Mouse (Mus musculus): Measurements from ENCODE around the gene Mrgprd. TPM values are rescaled to one million over a fixed set of nuclear protein-coding genes. Genes with fewer than 3 reads are reported as not detected.

The Mrgprd gene
- total and polyA plus RNA-seq, 2 experiments from 2014 or later, result not detected

DNA sequence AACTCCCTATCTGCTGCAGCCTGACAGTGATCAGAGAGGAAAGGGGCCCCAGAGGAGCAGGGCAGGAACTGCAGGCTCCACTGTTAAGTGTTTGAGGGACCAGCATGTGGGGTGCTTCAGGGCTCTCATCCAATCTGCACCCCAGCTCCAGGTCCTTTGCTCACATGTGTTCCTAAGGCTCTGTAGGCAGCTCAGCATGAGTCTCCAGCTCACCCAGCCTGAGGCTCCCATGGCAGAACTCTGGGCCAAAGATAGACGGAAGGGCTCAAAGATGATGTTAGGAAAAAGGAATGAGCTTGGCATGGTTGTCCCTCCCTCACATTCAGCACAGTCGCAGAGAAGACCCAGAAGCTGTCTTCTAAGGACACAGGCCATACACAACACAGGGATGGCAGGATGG is 16.0 kb downstream of the Mrgprd start:
- H3K27me3 ChIP-seq (ENCODE audit: control insufficient read depth, insufficient read depth, low read length), result no peaks in the 10 kb centered on the region
- no peak overlapping the region for H3K27ac ChIP-seq (ENCODE audit: low read depth)
- H3K4me3 ChIP-seq (ENCODE audit: low read depth, low read length), result no peak overlapping the region
- no peak overlapping the region for H3K4me2 ChIP-seq (ENCODE audit: low read depth, low read length)
- no peak for ATAC-seq (ENCODE audit: insufficient read depth, low read depth)
- WGBS, result 37% methylated on average over 2 of the region's 2 CpGs
- no peaks in the 10 kb centered on the region for H3K4me1 ChIP-seq (ENCODE audit: control insufficient read depth, insufficient read depth)
- DNase-seq (ENCODE audit: low spot score), result no peak
- no peak overlapping the region for H3K9ac ChIP-seq (replicated peaks; ENCODE audit: low read depth, low read length)
- TF ChIP-seq EP300 (IDR thresholded peaks at IDR 0.05; ENCODE audit: low read depth), result no peak
- no peak for TF ChIP-seq CTCF (IDR thresholded peaks at IDR 0.05; ENCODE audit: low read depth)
- H3K9me3 ChIP-seq (replicated peaks; ENCODE audit: control insufficient read depth, low read length), result no peaks in the 10 kb centered on the region
- no peaks in the 10 kb centered on the region for H3K36me3 ChIP-seq (replicated peaks; ENCODE audit: control insufficient read depth, insufficient read depth, low read length)

DNA sequence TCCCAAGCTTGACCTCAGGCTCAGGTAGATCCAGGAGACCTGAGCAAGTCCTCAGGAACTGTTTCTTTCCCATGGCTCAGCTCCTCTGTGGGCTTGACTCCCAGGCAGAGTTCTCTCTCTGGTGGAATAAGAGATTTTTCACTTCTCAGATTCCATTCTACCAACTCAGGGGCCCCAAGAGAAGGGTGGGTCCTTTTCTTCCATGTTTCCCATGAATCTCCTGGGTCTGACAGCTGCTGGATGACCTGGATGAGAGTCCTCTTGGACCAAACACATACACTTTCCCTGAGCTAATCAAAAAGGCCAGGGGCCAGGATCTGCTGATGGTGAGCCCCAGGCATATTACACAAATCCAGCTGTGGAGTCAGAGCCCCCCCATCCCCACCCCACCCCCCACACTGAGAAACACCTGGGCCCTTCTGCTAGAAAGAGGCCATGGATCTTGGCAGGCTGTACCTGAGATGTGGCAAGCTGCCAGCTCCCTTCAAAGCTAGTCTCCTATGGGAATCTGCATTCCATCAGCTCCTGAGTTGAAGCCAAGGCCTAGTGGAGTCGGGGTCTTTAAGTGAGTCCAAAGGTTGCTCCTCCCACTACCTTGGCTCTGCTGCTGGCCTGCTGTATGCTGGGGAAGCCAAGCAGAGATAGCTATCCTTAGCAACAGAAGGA is 17.9 kb downstream of the Mrgprd start:
- Histone ChIP-seq H3K36me3 (replicated peaks; ENCODE audit: control insufficient read depth, insufficient read depth, low read length) (no peaks in the 10 kb centered on the region), H3K4me3 (ENCODE audit: low read depth, low read length) (no peak overlapping the region), H3K4me1 (ENCODE audit: control insufficient read depth, insufficient read depth) (no peaks in the 10 kb centered on the region), H3K27me3 (ENCODE audit: control insufficient read depth, insufficient read depth, low read length) (no peaks in the 10 kb centered on the region), H3K4me2 (ENCODE audit: low read depth, low read length) (no peak overlapping the region), H3K9me3 (replicated peaks; ENCODE audit: control insufficient read depth, low read length) (no peaks in the 10 kb centered on the region), H3K27ac (ENCODE audit: low read depth) (no peak overlapping the region), H3K9ac (replicated peaks; ENCODE audit: low read depth, low read length) (no peak overlapping the region)
- TF ChIP-seq CTCF (IDR thresholded peaks at IDR 0.05; ENCODE audit: low read depth) (no peak), EP300 (IDR thresholded peaks at IDR 0.05; ENCODE audit: low read depth) (no peak)
- 21% methylated on average over 1 of the region's 1 CpGs for WGBS
- DNase-seq (ENCODE audit: low spot score) (no peak), ATAC-seq (ENCODE audit: insufficient read depth, low read depth) (no peak)

DNA sequence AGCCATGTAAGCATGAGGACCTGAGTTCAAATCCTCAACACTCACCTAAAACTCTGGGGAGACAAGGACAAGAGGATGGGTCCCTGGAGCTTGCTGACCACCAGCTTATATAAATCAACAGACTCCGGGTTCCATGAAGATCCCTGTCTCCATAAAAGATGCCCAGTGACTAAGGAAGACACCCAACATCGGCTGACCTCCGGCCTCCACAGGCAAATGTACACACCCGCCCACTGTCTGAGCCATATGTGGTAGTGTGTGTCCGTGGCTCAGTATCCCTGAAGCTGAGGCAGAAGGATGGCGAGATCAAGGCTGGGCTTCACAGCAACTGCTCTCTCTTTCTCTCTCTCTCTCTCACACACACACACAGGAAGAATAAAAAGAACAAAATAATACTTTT is 19.3 kb downstream of the Mrgprd start:
- Histone ChIP-seq H3K36me3 (replicated peaks; ENCODE audit: control insufficient read depth, insufficient read depth, low read length) (no peaks in the 10 kb centered on the region), H3K27ac (ENCODE audit: low read depth) (no peak overlapping the region), H3K4me2 (ENCODE audit: low read depth, low read length) (no peak overlapping the region), H3K27me3 (ENCODE audit: control insufficient read depth, insufficient read depth, low read length) (no peaks in the 10 kb centered on the region), H3K9me3 (replicated peaks; ENCODE audit: control insufficient read depth, low read length) (no peaks in the 10 kb centered on the region), H3K4me3 (ENCODE audit: low read depth, low read length) (no peak overlapping the region), H3K9ac (replicated peaks; ENCODE audit: low read depth, low read length) (no peak overlapping the region), H3K4me1 (ENCODE audit: control insufficient read depth, insufficient read depth) (no peaks in the 10 kb centered on the region)
- TF ChIP-seq CTCF (IDR thresholded peaks at IDR 0.05; ENCODE audit: low read depth) (no peak), EP300 (IDR thresholded peaks at IDR 0.05; ENCODE audit: low read depth) (no peak)
- WGBS, result 88% methylated on average over 6 of the region's 6 CpGs
- DNase-seq (ENCODE audit: low spot score), result no peak
- no peak for ATAC-seq (ENCODE audit: insufficient read depth, low read depth)

DNA sequence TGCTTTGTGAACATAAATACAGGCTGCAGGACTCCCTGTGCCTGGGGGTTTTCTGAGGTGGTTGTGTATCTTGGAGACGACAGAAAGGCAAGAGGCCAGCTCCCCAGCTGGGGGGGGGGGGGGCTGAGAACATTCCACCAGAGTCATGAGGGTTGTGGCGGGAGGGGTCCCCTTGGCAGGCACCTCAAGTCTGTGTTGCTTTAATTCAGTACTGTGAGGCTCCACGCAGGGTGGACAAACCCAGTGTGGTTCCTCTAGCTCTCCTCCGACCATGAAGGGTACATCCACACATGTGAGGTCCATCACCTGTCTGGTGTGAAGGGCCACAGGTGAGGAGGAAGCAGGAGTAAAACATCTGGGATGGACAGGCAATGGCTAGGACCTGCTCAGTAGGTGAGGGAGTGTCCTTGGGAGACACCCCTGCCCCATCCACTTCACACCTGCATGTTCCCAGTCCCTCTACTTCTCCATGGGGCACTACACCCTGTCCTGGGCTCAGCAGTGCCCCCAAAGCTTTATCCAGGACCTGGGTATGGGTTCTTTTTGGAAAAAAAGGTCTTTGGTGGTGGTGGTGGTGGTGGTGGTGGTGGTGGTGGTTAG is 19.9 kb downstream of the Mrgprd start:
- no peaks in the 10 kb centered on the region for H3K27me3 ChIP-seq (ENCODE audit: control insufficient read depth, insufficient read depth, low read length)

DNA sequence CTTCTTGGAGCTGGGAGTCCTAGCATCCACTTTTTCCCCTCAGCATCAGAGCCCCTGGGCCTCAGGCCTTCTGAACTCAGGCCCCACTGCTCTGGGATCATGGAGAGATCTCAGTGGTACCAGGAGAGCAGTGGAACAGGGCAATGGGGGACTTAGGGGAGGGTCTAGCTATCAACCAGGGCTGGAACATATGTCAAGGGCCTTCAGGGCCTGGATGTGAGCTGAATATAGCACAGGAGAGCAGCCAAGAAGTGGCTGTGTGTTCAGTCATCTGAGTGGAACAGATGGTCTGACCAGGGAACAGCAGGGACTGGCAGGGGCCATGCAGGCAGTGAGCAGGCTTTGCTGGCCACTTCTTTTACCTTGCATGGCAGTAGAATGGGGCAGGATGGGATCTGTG is 20.6 kb downstream of the Mrgprd start:
- ATAC-seq (ENCODE audit: insufficient read depth, low read depth) (no peak), DNase-seq (ENCODE audit: low spot score) (no peak)
- Histone ChIP-seq H3K9me3 (replicated peaks; ENCODE audit: control insufficient read depth, low read length) (no peaks in the 10 kb centered on the region), H3K4me1 (ENCODE audit: control insufficient read depth, insufficient read depth) (no peaks in the 10 kb centered on the region), H3K36me3 (replicated peaks; ENCODE audit: control insufficient read depth, insufficient read depth, low read length) (no peaks in the 10 kb centered on the region), H3K4me3 (ENCODE audit: low read depth, low read length) (no peak overlapping the region), H3K4me2 (ENCODE audit: low read depth, low read length) (no peak overlapping the region), H3K9ac (replicated peaks; ENCODE audit: low read depth, low read length) (no peak overlapping the region), H3K27me3 (ENCODE audit: control insufficient read depth, insufficient read depth, low read length) (no peaks in the 10 kb centered on the region), H3K27ac (ENCODE audit: low read depth) (no peak overlapping the region)
- TF ChIP-seq CTCF (IDR thresholded peaks at IDR 0.05; ENCODE audit: low read depth) (no peak), EP300 (IDR thresholded peaks at IDR 0.05; ENCODE audit: low read depth) (no peak)

More for the DNA sequence above, 19.9 kb downstream of the Mrgprd start:
- no peak for TF ChIP-seq EP300 (IDR thresholded peaks at IDR 0.05; ENCODE audit: low read depth)
- no peak for TF ChIP-seq CTCF (IDR thresholded peaks at IDR 0.05; ENCODE audit: low read depth)
- Histone ChIP-seq H3K27ac (ENCODE audit: low read depth) (no peak overlapping the region), H3K4me2 (ENCODE audit: low read depth, low read length) (no peak overlapping the region), H3K4me1 (ENCODE audit: control insufficient read depth, insufficient read depth) (no peaks in the 10 kb centered on the region), H3K36me3 (replicated peaks; ENCODE audit: control insufficient read depth, insufficient read depth, low read length) (no peaks in the 10 kb centered on the region), H3K9ac (replicated peaks; ENCODE audit: low read depth, low read length) (no peak overlapping the region), H3K9me3 (replicated peaks; ENCODE audit: control insufficient read depth, low read length) (no peaks in the 10 kb centered on the region), H3K4me3 (ENCODE audit: low read depth, low read length) (no peak overlapping the region)
- DNase-seq (ENCODE audit: low spot score) (no peak), ATAC-seq (ENCODE audit: insufficient read depth, low read depth) (no peak)
- 57% methylated on average over 4 of the region's 4 CpGs for WGBS

All from heart, postnatal 0 days (tissue).